Mouse (Mus musculus): ENCODE measurements around the gene G430095P16Rik.

GRCm38 (mm10) chr8:84772628-84773027 is 49.8 kb downstream of the G430095P16Rik start:
- no peak for TF ChIP-seq POLR2A (IDR thresholded peaks at IDR 0.05; ENCODE audit: borderline replicate concordance, low read depth, low read length)
- TF ChIP-seq CTCF (IDR thresholded peaks at IDR 0.05; ENCODE audit: low read depth, low read length) = no peak

Data from bone marrow macrophage, adult 2 months (primary cell).